Mouse (Mus musculus): ENCODE results near the gene Bicdl2. TPM values are rescaled to one million over a fixed set of nuclear protein-coding genes. Genes with fewer than 3 reads are reported as not detected.

Gene Bicdl2
- under 1 TPM; 0.05 to 0.18 TPM for polyA plus RNA-seq (2012; fragmentation: generic; extraction: Trizol)

DNA sequence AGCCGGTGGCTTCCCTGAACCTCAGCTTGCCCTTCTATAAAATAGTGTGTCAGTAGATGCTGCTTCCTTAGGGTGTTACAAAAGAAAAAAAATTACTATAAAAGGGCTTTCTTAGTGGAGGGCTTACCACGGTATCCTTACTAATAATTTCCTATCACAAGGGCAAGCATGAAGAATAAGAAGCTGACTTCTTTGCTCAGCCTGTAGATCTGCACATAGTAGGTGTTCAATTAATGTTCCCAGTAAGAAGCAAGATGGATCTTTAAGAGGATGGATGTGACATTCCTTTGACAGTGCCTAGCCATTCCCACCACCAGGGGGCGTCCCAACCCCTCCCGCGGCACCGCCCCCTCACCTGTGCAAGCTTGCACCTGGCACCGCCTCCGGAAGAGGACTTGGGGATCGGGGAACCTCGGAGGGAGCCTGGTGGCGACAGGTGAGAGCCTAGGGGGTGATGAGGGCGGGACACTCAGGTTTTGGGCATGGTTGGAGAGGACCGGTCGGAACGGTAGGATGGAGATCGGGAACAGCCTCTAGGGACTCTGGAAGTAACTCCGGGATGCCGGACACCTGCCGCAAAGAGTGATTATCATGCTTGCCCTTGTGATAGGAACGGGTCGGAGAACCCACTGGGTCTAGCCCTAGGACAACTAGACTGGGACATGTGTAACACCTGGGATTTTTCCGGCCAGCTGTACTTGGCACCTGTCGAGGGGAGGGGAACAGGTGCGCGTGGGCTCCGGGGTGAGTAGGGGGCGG, at the start of gene Bicdl2:
Gene Bicdl2, plus strand, starts transcription at position 390 of the 759 bp plus-strand sequence.

GRCm38 (mm10) chr17:23644613-23645495, 15.5 kb upstream of the Bicdl2 start, which contains the start of gene Mmp25:
Gene Mmp25 (minus strand): TSS chr17:23645277.

GRCm38 (mm10) chr17:23673424-23674073, 13.2 kb downstream of the Bicdl2 start, which contains the start of the genes Hcfc1r1 and Thoc6:
Gene Hcfc1r1 (plus strand): TSS chr17:23673596.
Gene Thoc6 (minus strand): TSS chr17:23673882.

DNA sequence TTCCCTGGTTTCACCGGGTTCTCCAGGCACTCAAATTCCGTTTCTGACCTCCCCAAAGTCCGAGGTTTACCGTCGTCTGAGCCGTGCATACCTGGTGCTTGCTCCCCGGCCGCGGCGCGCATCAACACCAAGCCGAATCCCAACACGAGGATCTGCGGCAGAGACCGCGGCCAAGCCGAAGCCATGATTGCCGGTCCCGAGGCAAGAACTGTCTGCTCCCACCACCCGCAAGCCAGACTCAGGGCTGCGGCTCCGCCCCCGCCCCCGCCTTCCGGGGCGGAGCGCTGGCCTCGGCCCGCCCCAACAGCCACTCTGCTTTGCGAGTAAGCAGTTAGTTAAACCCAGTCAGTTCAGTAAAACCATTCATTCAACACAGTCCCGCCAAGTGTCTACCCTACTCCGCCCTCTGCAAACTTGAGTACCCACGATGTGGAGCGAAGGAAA, 17.0 kb downstream of the Bicdl2 start, which contains the start of gene Tnfrsf12a:
Gene Tnfrsf12a, minus strand, starts transcription at position 233 of the 444 bp plus-strand sequence.

DNA sequence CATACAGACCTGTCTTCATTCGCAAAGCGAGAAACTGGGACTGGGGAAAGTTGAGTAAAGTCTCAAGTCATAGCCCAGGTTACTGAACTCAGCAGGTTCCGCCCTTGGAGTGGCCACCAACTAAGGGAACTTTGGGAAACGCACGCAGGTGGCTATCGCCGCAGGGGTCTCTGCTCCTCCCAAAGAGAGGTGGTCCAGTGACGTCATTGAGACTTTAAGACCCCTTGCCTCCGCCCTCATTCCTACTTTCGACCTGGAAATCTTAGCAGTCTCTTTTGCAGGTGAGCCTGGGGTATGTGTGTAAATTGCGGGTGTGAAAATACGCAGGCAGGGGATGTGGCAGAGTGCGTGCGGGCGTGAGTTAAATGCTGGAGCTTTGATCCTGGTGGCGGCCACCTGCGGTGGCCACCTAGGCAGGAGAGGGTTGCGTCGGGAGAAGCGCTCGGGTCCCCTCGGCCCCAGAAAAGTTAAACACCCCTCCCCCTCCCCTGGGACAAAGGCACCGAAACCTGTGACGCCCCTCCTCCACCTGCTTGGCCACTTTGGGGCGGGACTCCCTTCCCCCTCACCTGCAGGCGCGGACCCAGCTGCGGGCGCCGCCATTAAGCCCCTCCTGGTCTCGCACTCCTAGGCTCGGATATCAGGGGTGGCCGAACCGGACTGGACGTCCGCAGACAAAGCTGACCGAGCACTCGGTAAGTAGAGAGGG, 19.0 kb downstream of the Bicdl2 start, which contains the start of gene Cldn6:
Gene Cldn6, plus strand, starts transcription at position 123 of the 709 bp plus-strand sequence.

DNA sequence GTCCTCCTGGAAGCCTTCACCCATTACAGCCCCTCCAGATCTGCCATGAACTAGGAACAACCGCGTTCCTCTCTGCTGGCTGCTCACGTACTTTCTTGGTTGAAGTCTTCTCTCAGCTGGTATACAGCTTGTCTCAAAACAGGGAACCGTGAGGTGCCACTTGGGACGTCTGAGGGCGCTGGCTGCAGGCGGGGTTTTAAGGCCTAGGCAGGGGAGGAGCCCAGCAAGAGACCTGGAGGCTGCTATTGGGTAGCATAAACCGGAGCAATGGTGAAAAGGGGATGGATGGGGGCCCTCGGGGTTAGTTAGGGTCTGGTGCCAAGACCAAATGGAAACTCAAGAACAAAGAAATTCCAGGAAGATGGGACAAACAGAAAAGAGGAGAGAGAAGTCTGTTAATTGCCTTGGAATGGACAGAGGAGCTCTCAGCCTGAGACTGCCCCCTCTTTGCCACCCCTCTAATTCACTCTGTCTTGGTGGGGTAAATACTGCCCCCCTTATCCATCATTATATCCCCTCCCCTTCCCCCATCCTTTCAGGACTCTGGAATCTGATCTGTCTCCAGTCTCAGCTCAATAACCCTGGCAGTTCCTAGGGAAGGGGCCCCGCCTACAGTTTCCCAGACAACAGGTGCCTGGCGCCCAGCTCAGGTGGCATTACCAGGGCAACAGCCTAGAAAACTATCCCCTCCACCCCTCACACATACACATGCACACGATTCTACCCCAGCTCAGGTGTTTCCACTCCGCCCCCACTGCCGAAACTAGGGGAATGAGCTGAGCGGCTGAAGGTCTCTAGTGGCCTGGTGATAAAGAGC, 23.8 kb downstream of the Bicdl2 start, which contains the start of gene Cldn9:
Gene Cldn9, minus strand, starts transcription at position 171 of the 817 bp plus-strand sequence.

Other genes starting within 250 kb of the Bicdl2 start
- not detected for gene Vmn2r117, start 180.8 kb upstream of the Bicdl2 start, polyA plus RNA-seq (2012; fragmentation: generic; extraction: Trizol)
- 10 to 100 TPM in 1 of 2 experiments, 1 to 10 TPM in 1; 9.1 to 12.4 TPM for gene Zfp213, start 96.3 kb upstream of the Bicdl2 start, polyA plus RNA-seq (2012; fragmentation: generic; extraction: Trizol)
- 1 to 10 TPM; 2.1 to 3.2 TPM for gene Zfp13, start 61.0 kb upstream of the Bicdl2 start, polyA plus RNA-seq (2012; fragmentation: generic; extraction: Trizol)
- gene Zscan10, start 59.6 kb upstream of the Bicdl2 start, polyA plus RNA-seq (2012; fragmentation: generic; extraction: Trizol) = under 1 TPM in 1 of 2 experiments, not detected in 1; 0.02 TPM
- gene Mmp25, start 15.2 kb upstream of the Bicdl2 start, polyA plus RNA-seq (2012; fragmentation: generic; extraction: Trizol) = not detected
- 100 to 1,000 TPM; 438 to 526 TPM for gene Hcfc1r1, start 13.1 kb downstream of the Bicdl2 start, polyA plus RNA-seq (2012; fragmentation: generic; extraction: Trizol)
- 10 to 100 TPM; 27.0 to 29.9 TPM for gene Thoc6, start 13.4 kb downstream of the Bicdl2 start, polyA plus RNA-seq (2012; fragmentation: generic; extraction: Trizol)
- gene Tnfrsf12a, start 17.0 kb downstream of the Bicdl2 start, polyA plus RNA-seq (2012; fragmentation: generic; extraction: Trizol) = 100 to 1,000 TPM in 1 of 2 experiments, 10 to 100 TPM in 1; 78.5 to 413 TPM
- under 1 TPM in 1 of 2 experiments, not detected in 1; 0.04 TPM for gene Cldn6, start 18.7 kb downstream of the Bicdl2 start, polyA plus RNA-seq (2012; fragmentation: generic; extraction: Trizol)
- gene Cldn9, start 23.5 kb downstream of the Bicdl2 start, polyA plus RNA-seq (2012; fragmentation: generic; extraction: Trizol) = 1 to 10 TPM in 1 of 2 experiments, under 1 TPM in 1; 0.53 to 3.5 TPM
- under 1 TPM; 0.07 to 0.45 TPM for gene 1520401A03Rik, start 62.3 kb downstream of the Bicdl2 start, polyA plus RNA-seq (2012; fragmentation: generic; extraction: Trizol)
- gene Pkmyt1, start 65.8 kb downstream of the Bicdl2 start, polyA plus RNA-seq (2012; fragmentation: generic; extraction: Trizol) = 10 to 100 TPM; 24.3 to 38.2 TPM
- 10 to 100 TPM; 22.3 to 32.8 TPM for gene Paqr4, start 80.4 kb downstream of the Bicdl2 start, polyA plus RNA-seq (2012; fragmentation: generic; extraction: Trizol)
- under 1 TPM in 1 of 2 experiments, not detected in 1; 0.07 TPM for gene Kremen2, start 85.3 kb downstream of the Bicdl2 start, polyA plus RNA-seq (2012; fragmentation: generic; extraction: Trizol)
- 10 to 100 TPM; 49.7 to 60.6 TPM for gene Flywch1, start 111.1 kb downstream of the Bicdl2 start, polyA plus RNA-seq (2012; fragmentation: generic; extraction: Trizol)
- gene Flywch2, start 125.6 kb downstream of the Bicdl2 start, polyA plus RNA-seq (2012; fragmentation: generic; extraction: Trizol) = under 1 TPM in 1 of 2 experiments, not detected in 1; 0.55 TPM
- 100 to 1,000 TPM in 1 of 2 experiments, 10 to 100 TPM in 1; 26.7 to 115 TPM for gene Srrm2, start 130.0 kb downstream of the Bicdl2 start, polyA plus RNA-seq (2012; fragmentation: generic; extraction: Trizol)
- gene Elob, start 168.6 kb downstream of the Bicdl2 start, polyA plus RNA-seq (2012; fragmentation: generic; extraction: Trizol) = 1,000 to 10,000 TPM; 1,533 to 1,676 TPM
- not detected for gene Prss33, start 175.6 kb downstream of the Bicdl2 start, polyA plus RNA-seq (2012; fragmentation: generic; extraction: Trizol)
- gene Prss32, start 183.3 kb downstream of the Bicdl2 start, polyA plus RNA-seq (2012; fragmentation: generic; extraction: Trizol) = under 1 TPM in 1 of 2 experiments, not detected in 1; 0.05 TPM
- gene Prss41, start 183.7 kb downstream of the Bicdl2 start, polyA plus RNA-seq (2012; fragmentation: generic; extraction: Trizol) = under 1 TPM in 1 of 2 experiments, not detected in 1; 0.02 TPM
- not detected for gene Prss21, start 207.6 kb downstream of the Bicdl2 start, polyA plus RNA-seq (2012; fragmentation: generic; extraction: Trizol)
- not detected for gene Dcpp1, start 220.4 kb downstream of the Bicdl2 start, polyA plus RNA-seq (2012; fragmentation: generic; extraction: Trizol)
- gene Dcpp2, start 220.4 kb downstream of the Bicdl2 start, polyA plus RNA-seq (2012; fragmentation: generic; extraction: Trizol) = not detected

Measured in C3H10T1/2 (cell line).